Mouse (Mus musculus) cerebellum, adult (tissue): Measurements from ENCODE around the gene Ces1e.

Experiments
- ATAC-seq: cut with Nextera tagmentation; 2 replicates; pipeline ENCODE4 v1.9.2; 2017; ENCODE audit warnings: mild to moderate bottlenecking, moderate library complexity, mixed read lengths; ENCODE audit not compliant: insufficient number of reproducible peaks, low FRiP score, low TSS enrichment

Ces1e gene

DNA sequence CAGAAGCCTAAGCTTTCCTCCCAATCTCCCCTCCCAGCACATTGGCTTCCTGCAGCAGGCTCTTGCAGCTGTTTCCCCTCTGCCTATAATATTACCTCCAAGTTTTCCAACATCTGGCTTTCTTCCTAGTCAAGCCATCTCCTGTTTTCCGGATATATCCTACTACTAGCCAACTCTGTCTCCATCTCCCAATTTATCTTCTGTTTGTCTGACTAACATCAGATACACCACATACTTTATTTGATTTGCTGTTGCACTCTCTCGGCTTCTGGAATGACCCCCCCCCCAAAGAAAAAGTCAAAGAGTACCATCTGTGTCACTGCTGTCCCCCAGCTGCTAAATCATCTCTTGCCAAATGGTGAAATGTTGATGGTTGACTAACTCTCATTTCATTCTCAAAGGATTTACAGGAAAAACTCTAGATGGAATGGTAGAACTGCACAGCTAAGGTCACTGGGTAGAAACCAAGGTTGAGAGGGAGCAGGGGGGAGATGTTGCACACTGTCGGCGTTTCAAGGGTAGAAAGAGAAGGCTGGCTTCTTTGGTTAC lies 48.8 kb downstream of the Ces1e start:
- no peak for ATAC-seq

- no peak for ATAC-seq
Observed at GRCm38 (mm10) chr8:93176593-93176992, 52.8 kb downstream of the Ces1e start.

- ATAC-seq = no peak
Observed at GRCm38 (mm10) chr8:93174554-93174953, 54.9 kb downstream of the Ces1e start.

DNA sequence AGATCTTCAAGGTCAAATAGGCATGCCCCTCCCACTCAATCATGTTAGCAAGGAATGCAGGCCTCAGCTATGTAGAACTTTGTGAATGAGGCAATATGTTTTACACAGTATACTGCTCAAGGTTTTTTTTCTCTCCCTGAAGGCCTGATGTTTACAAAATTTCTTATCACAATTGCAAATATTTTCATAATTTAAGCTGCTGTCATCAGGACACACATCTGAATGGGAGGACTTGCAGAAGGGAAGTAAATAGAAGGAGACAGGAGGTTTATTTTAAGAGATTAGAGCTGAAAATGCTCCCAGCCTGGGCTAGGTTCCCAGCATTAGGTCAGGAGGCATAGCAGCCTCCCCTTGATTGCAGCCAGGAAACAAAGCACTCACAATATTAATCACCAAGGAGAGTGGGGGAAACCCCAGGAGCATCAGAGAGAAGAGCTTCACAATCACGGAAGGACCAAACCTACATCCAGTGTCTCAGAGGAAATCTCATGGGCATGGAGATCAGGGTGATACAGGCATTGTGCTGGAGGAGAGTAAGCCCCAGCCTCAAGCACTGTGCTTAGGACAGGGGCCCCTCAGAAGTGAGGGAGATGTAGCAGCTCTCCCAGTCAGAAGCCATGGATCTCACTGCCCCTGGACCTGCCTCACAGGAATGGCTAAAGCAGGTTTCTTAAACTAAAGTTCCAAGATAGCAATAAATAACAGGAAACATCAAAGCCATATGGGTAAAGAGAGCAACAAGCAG lies 57.4 kb downstream of the Ces1e start:
- ATAC-seq = no peak

DNA sequence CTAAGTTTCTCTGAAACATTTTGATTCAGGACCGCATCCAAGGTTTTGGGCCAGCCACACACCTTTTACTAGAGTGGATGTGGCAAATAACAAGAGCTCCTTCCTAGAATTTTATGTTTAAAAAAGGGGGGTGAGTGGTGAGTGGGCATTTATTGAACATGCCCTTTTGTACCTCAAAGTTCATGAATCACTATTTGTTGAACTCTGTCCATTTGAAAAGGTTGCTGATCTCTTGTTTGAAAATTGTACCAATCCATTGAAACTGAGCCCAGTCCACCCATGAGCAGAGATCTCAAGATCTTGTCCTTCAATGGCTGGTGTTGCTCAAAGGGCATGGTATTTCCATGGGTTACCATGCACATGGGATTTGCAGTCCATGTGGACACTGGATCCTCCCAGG lies 66.1 kb downstream of the Ces1e start:
- no peak for ATAC-seq

GRCm38 (mm10) chr8:93151401-93151800 lies 78.0 kb downstream of the Ces1e start:
- no peak for ATAC-seq
